Mouse (Mus musculus): ENCODE results near the gene Mrps2. TPM values are rescaled to one million over a fixed set of nuclear protein-coding genes. Genes with fewer than 3 reads are reported as not detected.
A peak's percentile ranks its signal among the peaks of the same experiment; 100 is the strongest.

Gene Mrps2
- polyA plus RNA-seq (2012; fragmentation: generic; extraction: Trizol), result 32.4 TPM

DNA sequence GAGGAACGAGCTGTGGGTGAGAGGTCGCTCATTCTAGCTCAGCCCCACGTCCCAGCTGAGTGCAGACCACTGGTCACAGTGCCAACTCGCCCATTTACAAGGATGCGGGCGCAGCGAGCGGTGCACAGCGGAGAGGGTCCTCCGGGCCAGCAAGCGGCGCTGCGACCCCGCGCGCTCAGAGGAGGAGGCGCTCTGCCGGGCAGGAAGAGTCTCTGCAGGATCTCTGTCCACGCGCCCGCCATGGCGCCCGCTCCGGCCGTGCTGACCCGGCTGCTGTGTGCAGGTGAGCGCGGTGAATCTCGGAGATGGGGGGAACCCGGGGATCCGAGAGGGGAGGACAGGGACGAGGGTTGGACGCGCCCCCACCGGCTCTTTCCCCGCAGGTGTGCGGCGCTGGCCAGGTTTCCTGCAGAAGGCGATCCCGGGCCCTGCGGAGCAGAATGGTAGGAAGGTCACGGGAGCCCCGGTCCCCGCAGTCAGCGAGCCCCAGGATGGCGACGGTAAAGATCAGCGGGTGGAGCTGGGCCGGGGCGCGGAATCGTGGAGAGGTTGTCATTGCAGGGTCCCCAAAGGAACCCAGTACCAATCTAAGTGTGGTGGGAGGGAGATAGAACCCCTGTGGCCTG is at the start of gene Mrps2:
Gene Mrps2 (plus strand): TSS at position 207 of the 626 bp plus-strand sequence.
- peaks cover 10% of the 10 kb centered on the region for H3K79me2 ChIP-seq (ENCODE audit: control insufficient read depth, insufficient read depth)
- peaks cover 10% of the 10 kb centered on the region for H3K27me3 ChIP-seq (ENCODE audit: control insufficient read depth, insufficient read depth, insufficient read length)
- H3ac ChIP-seq (ENCODE audit: control insufficient read depth, insufficient read length), result peak within 1 kb of the TSS; percentile 5
- H3K4me3 ChIP-seq, result peak within 1 kb of the TSS; percentile 68
- TF ChIP-seq MAX (IDR thresholded peaks at IDR 0.05; ENCODE audit: low read depth), result no peak
- no peak for TF ChIP-seq USF1 (IDR thresholded peaks at IDR 0.05; ENCODE audit: low read depth)
- TF ChIP-seq TCF12 (IDR thresholded peaks at IDR 0.05; ENCODE audit: insufficient read depth, poor library complexity, severe bottlenecking), result no peak
- no peak for TF ChIP-seq E2F4 (IDR thresholded peaks at IDR 0.05; ENCODE audit: insufficient read depth)
- no peak for TF ChIP-seq CEBPB (IDR thresholded peaks at IDR 0.05; ENCODE audit: insufficient read depth, poor library complexity, severe bottlenecking)
- peak; percentile 86 for TF ChIP-seq POLR2AphosphoS2 (IDR thresholded peaks at IDR 0.05; ENCODE audit: insufficient read length, low read depth)
- TF ChIP-seq REST (IDR thresholded peaks at IDR 0.05; ENCODE audit: insufficient read depth, insufficient read length), result no peak
- peak in 1 of 3 experiments; percentile 14 for TF ChIP-seq MYOG (IDR thresholded peaks at IDR 0.05; ENCODE audit: control insufficient read depth in 1 of 3, insufficient read depth in 1 of 3, insufficient read length in 2 of 3, low read depth in 2 of 3)
- no peak for TF ChIP-seq TCF3 (IDR thresholded peaks at IDR 0.05; ENCODE audit: insufficient read length, low read depth)
- TF ChIP-seq POLR2A (IDR thresholded peaks at IDR 0.05; ENCODE audit: insufficient read length, low read depth), result peak; percentile 94
- no peak for TF ChIP-seq SRF (IDR thresholded peaks at IDR 0.05; ENCODE audit: control insufficient read depth, insufficient read length, low read depth)
- no peak for TF ChIP-seq MYOD1 (IDR thresholded peaks at IDR 0.05; ENCODE audit: control insufficient read depth in 1 of 3, insufficient read length in 2 of 3, low read depth in 2 of 3)
- peak within 1 kb of the TSS; percentile 98 for H3K4me2 ChIP-seq (ENCODE audit: low read depth)
- peaks cover 14% of the 10 kb centered on the region for H3K36me3 ChIP-seq (ENCODE audit: control insufficient read depth, insufficient read depth)

DNA sequence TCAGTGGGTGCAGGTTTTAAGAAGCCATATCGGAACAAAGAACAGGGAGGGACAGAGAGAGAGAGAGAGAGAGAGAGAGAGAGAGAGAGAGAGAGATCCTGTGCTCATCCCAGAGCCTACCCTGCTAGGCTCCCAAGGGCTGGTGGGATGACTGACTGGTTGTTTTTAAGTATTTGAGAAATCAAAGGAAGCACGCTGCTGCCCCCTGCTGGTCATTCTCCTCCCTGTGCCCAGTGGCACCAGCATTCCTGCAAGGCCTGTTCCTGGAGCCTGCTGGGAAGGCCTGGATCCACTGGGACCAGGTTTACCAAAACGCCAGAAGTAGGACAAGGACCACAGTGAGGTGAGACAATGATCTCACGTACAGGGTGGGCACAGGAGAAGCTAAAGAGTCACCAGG is 48.0 kb upstream of the Mrps2 start:
- H3K4me2 ChIP-seq (ENCODE audit: low read depth), result no peak overlapping the region
- H3ac ChIP-seq (ENCODE audit: control insufficient read depth, insufficient read length), result no peak overlapping the region
- no peaks in the 10 kb centered on the region for H3K79me2 ChIP-seq (ENCODE audit: control insufficient read depth, insufficient read depth)
- H3K27me3 ChIP-seq (ENCODE audit: control insufficient read depth, insufficient read depth, insufficient read length), result peaks cover 4% of the 10 kb centered on the region
- TF ChIP-seq USF1 (IDR thresholded peaks at IDR 0.05; ENCODE audit: low read depth) (no peak), SRF (IDR thresholded peaks at IDR 0.05; ENCODE audit: control insufficient read depth, insufficient read length, low read depth) (no peak), MYOD1 (IDR thresholded peaks at IDR 0.05; ENCODE audit: control insufficient read depth in 1 of 3, insufficient read length in 2 of 3, low read depth in 2 of 3) (no peak), POLR2A (IDR thresholded peaks at IDR 0.05; ENCODE audit: insufficient read length, low read depth) (no peak), TCF12 (IDR thresholded peaks at IDR 0.05; ENCODE audit: insufficient read depth, poor library complexity, severe bottlenecking) (no peak), TCF3 (IDR thresholded peaks at IDR 0.05; ENCODE audit: insufficient read length, low read depth) (no peak)
- no peaks in the 10 kb centered on the region for H3K36me3 ChIP-seq (ENCODE audit: control insufficient read depth, insufficient read depth)
- H3K4me3 ChIP-seq, result no peak overlapping the region

GRCm38 (mm10) chr2:28423167-28423566 is 44.7 kb upstream of the Mrps2 start:
- H3K4me3 ChIP-seq, result no peak overlapping the region
- no peak overlapping the region for H3K4me2 ChIP-seq (ENCODE audit: low read depth)
- peaks cover 24% of the 10 kb centered on the region for H3K27me3 ChIP-seq (ENCODE audit: control insufficient read depth, insufficient read depth, insufficient read length)
- H3ac ChIP-seq (ENCODE audit: control insufficient read depth, insufficient read length), result no peak overlapping the region
- no peak for TF ChIP-seq REST (IDR thresholded peaks at IDR 0.05; ENCODE audit: insufficient read depth, insufficient read length)
- no peak for TF ChIP-seq MYOD1 (IDR thresholded peaks at IDR 0.05; ENCODE audit: control insufficient read depth in 1 of 3, insufficient read length in 2 of 3, low read depth in 2 of 3)
- TF ChIP-seq SRF (IDR thresholded peaks at IDR 0.05; ENCODE audit: control insufficient read depth, insufficient read length, low read depth), result no peak
- no peak for TF ChIP-seq POLR2A (IDR thresholded peaks at IDR 0.05; ENCODE audit: insufficient read length, low read depth)
- TF ChIP-seq CEBPB (IDR thresholded peaks at IDR 0.05; ENCODE audit: insufficient read depth, poor library complexity, severe bottlenecking), result no peak
- no peak for TF ChIP-seq MAX (IDR thresholded peaks at IDR 0.05; ENCODE audit: low read depth)
- no peak for TF ChIP-seq E2F4 (IDR thresholded peaks at IDR 0.05; ENCODE audit: insufficient read depth)
- no peak for TF ChIP-seq POLR2AphosphoS2 (IDR thresholded peaks at IDR 0.05; ENCODE audit: insufficient read length, low read depth)
- no peak for TF ChIP-seq MYOG (IDR thresholded peaks at IDR 0.05; ENCODE audit: control insufficient read depth in 1 of 3, insufficient read depth in 1 of 3, insufficient read length in 2 of 3, low read depth in 2 of 3)
- no peak for TF ChIP-seq TCF3 (IDR thresholded peaks at IDR 0.05; ENCODE audit: insufficient read length, low read depth)
- no peak for TF ChIP-seq USF1 (IDR thresholded peaks at IDR 0.05; ENCODE audit: low read depth)
- no peaks in the 10 kb centered on the region for H3K36me3 ChIP-seq (ENCODE audit: control insufficient read depth, insufficient read depth)
- no peaks in the 10 kb centered on the region for H3K79me2 ChIP-seq (ENCODE audit: control insufficient read depth, insufficient read depth)

- Histone ChIP-seq H3K27me3 (ENCODE audit: control insufficient read depth, insufficient read depth, insufficient read length) (peaks cover 33% of the 10 kb centered on the region), H3K79me2 (ENCODE audit: control insufficient read depth, insufficient read depth) (no peaks in the 10 kb centered on the region), H3K36me3 (ENCODE audit: control insufficient read depth, insufficient read depth) (no peaks in the 10 kb centered on the region), H3K4me2 (ENCODE audit: low read depth) (no peak overlapping the region), H3ac (ENCODE audit: control insufficient read depth, insufficient read length) (no peak overlapping the region), H3K4me3 (no peak overlapping the region)
- TF ChIP-seq CEBPB (IDR thresholded peaks at IDR 0.05; ENCODE audit: insufficient read depth, poor library complexity, severe bottlenecking) (no peak), MYOD1 (IDR thresholded peaks at IDR 0.05; ENCODE audit: control insufficient read depth in 1 of 3, insufficient read length in 2 of 3, low read depth in 2 of 3) (no peak), POLR2AphosphoS2 (IDR thresholded peaks at IDR 0.05; ENCODE audit: insufficient read length, low read depth) (no peak), REST (IDR thresholded peaks at IDR 0.05; ENCODE audit: insufficient read depth, insufficient read length) (no peak), E2F4 (IDR thresholded peaks at IDR 0.05; ENCODE audit: insufficient read depth) (no peak), SRF (IDR thresholded peaks at IDR 0.05; ENCODE audit: control insufficient read depth, insufficient read length, low read depth) (no peak), MYOG (IDR thresholded peaks at IDR 0.05; ENCODE audit: control insufficient read depth in 1 of 3, insufficient read depth in 1 of 3, insufficient read length in 2 of 3, low read depth in 2 of 3) (no peak)
These were observed 40.6 kb upstream of the Mrps2 start for GRCm38 (mm10) chr2:28427226-28427625.

DNA sequence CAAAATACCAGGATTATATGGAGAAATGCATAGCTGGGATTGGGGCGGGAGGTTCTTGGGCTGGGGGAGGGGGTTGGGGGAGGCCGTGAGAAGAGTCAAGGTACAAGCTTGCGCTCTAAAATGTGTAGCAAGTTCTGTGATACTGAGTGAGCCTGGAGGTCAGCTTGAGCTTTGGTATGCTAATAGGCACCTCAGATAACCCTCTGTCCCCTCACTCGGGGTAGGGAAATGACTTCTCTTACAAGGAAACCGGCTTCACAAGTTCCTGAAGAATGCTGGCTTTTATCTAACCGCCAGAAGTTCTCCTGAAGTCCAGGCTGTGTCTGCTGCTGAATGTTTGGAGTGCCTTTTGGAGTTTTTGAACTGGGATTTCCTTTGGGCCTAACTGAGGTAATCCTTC is 37.0 kb upstream of the Mrps2 start:
- no peak for TF ChIP-seq POLR2A (IDR thresholded peaks at IDR 0.05; ENCODE audit: insufficient read length, low read depth)
- TF ChIP-seq REST (IDR thresholded peaks at IDR 0.05; ENCODE audit: insufficient read depth, insufficient read length), result no peak
- TF ChIP-seq MAX (IDR thresholded peaks at IDR 0.05; ENCODE audit: low read depth), result no peak
- no peak for TF ChIP-seq TCF3 (IDR thresholded peaks at IDR 0.05; ENCODE audit: insufficient read length, low read depth)
- no peak for TF ChIP-seq SRF (IDR thresholded peaks at IDR 0.05; ENCODE audit: control insufficient read depth, insufficient read length, low read depth)
- TF ChIP-seq POLR2AphosphoS2 (IDR thresholded peaks at IDR 0.05; ENCODE audit: insufficient read length, low read depth), result no peak
- no peak for TF ChIP-seq MYOD1 (IDR thresholded peaks at IDR 0.05; ENCODE audit: control insufficient read depth in 1 of 3, insufficient read length in 2 of 3, low read depth in 2 of 3)
- TF ChIP-seq MYOG (IDR thresholded peaks at IDR 0.05; ENCODE audit: control insufficient read depth in 1 of 3, insufficient read depth in 1 of 3, insufficient read length in 2 of 3, low read depth in 2 of 3), result no peak
- no peak for TF ChIP-seq TCF12 (IDR thresholded peaks at IDR 0.05; ENCODE audit: insufficient read depth, poor library complexity, severe bottlenecking)
- no peak for TF ChIP-seq E2F4 (IDR thresholded peaks at IDR 0.05; ENCODE audit: insufficient read depth)
- no peak for TF ChIP-seq USF1 (IDR thresholded peaks at IDR 0.05; ENCODE audit: low read depth)
- no peak for TF ChIP-seq CEBPB (IDR thresholded peaks at IDR 0.05; ENCODE audit: insufficient read depth, poor library complexity, severe bottlenecking)
- Histone ChIP-seq H3K36me3 (ENCODE audit: control insufficient read depth, insufficient read depth) (no peaks in the 10 kb centered on the region), H3K79me2 (ENCODE audit: control insufficient read depth, insufficient read depth) (no peaks in the 10 kb centered on the region), H3ac (ENCODE audit: control insufficient read depth, insufficient read length) (no peak overlapping the region), H3K4me3 (no peak overlapping the region), H3K27me3 (ENCODE audit: control insufficient read depth, insufficient read depth, insufficient read length) (peaks cover 20% of the 10 kb centered on the region), H3K4me2 (ENCODE audit: low read depth) (no peak overlapping the region)

Measured in myocyte (in vitro differentiated cells).